Mouse (Mus musculus): ENCODE results near the gene Ipo9. TPM values are rescaled to one million over a fixed set of nuclear protein-coding genes. Genes with fewer than 3 reads are reported as not detected.
"Not testable (repeated sequence)": the region's sequence is repeated elsewhere in the genome, so short reads cannot be mapped to it uniquely, and the experiment has no call there.

Gene Ipo9
- polyA plus RNA-seq, 1 experiment from 2014 or later = 164 TPM

GRCm38 (mm10) chr1:135426645-135427044 is 3.7 kb downstream of the Ipo9 start:
- Histone ChIP-seq H3K9ac (no peak overlapping the region), H3K9me3 (replicated peaks) (no peaks in the 10 kb centered on the region), H3K4me1 (peaks cover 33% of the 10 kb centered on the region), H3K36me3 (peaks cover 33% of the 10 kb centered on the region), H3K27ac (no peak overlapping the region), H3K4me3 (no peak overlapping the region), H3K27me3 (no peaks in the 10 kb centered on the region), H3K4me2 (replicated peaks) (no peak overlapping the region)
- WGBS = 93% methylated on average over 10 of the region's 10 CpGs
- no peak for ATAC-seq (ENCODE audit: low FRiP score)

- Histone ChIP-seq H3K27me3 (no peaks in the 10 kb centered on the region), H3K4me3 (no peak overlapping the region), H3K4me1 (peaks cover 10% of the 10 kb centered on the region), H3K4me2 (replicated peaks) (no peak overlapping the region), H3K36me3 (peaks cover 59% of the 10 kb centered on the region), H3K9me3 (replicated peaks) (no peaks in the 10 kb centered on the region), H3K27ac (no peak overlapping the region), H3K9ac (no peak overlapping the region)
- 94% methylated on average over 6 of the region's 6 CpGs for WGBS
- ATAC-seq (ENCODE audit: low FRiP score) = no peak
Observed at GRCm38 (mm10) chr1:135422772-135423171, 7.5 kb downstream of the Ipo9 start.

- no peaks in the 10 kb centered on the region for H3K4me1 ChIP-seq
- peaks cover 89% of the 10 kb centered on the region for H3K36me3 ChIP-seq
- no peak overlapping the region for H3K27ac ChIP-seq
- H3K9me3 ChIP-seq (replicated peaks) = no peaks in the 10 kb centered on the region
- H3K4me2 ChIP-seq (replicated peaks) = no peak overlapping the region
- H3K4me3 ChIP-seq = no peak overlapping the region
- ATAC-seq (ENCODE audit: low FRiP score) = no peak
- no peaks in the 10 kb centered on the region for H3K27me3 ChIP-seq
- no peak overlapping the region for H3K9ac ChIP-seq
Observed at GRCm38 (mm10) chr1:135413996-135414395, 16.3 kb downstream of the Ipo9 start.

- H3K4me3 ChIP-seq = no peak overlapping the region
- H3K9me3 ChIP-seq (replicated peaks) = no peaks in the 10 kb centered on the region
- H3K27ac ChIP-seq = no peak overlapping the region
- H3K9ac ChIP-seq = no peak overlapping the region
- no peak overlapping the region for H3K4me2 ChIP-seq (replicated peaks)
- 86% methylated on average over 4 of the region's 4 CpGs for WGBS
- peaks cover 87% of the 10 kb centered on the region for H3K36me3 ChIP-seq
- H3K4me1 ChIP-seq = no peaks in the 10 kb centered on the region
- H3K27me3 ChIP-seq = no peaks in the 10 kb centered on the region
- no peak for ATAC-seq (ENCODE audit: low FRiP score)
Observed at GRCm38 (mm10) chr1:135412130-135412529, 18.2 kb downstream of the Ipo9 start.

GRCm38 (mm10) chr1:135410967-135411366 is 19.3 kb downstream of the Ipo9 start:
- 89% methylated on average over 2 of the region's 2 CpGs for WGBS
- no peak for ATAC-seq (ENCODE audit: low FRiP score)
- H3K27me3 ChIP-seq = no peaks in the 10 kb centered on the region

GRCm38 (mm10) chr1:135408973-135409372 is 21.3 kb downstream of the Ipo9 start:
- Histone ChIP-seq H3K4me2 (replicated peaks) (no peak overlapping the region), H3K27ac (no peak overlapping the region), H3K27me3 (no peaks in the 10 kb centered on the region), H3K9me3 (replicated peaks) (no peaks in the 10 kb centered on the region), H3K4me3 (no peak overlapping the region), H3K36me3 (peaks cover 85% of the 10 kb centered on the region), H3K4me1 (no peaks in the 10 kb centered on the region), H3K9ac (no peak overlapping the region)
- 98% methylated on average over 4 of the region's 4 CpGs for WGBS
- ATAC-seq (ENCODE audit: low FRiP score) = no peak

More at GRCm38 (mm10) chr1:135410967-135411366, 19.3 kb downstream of the Ipo9 start:
- no peak overlapping the region for H3K9ac ChIP-seq
- no peaks in the 10 kb centered on the region for H3K9me3 ChIP-seq (replicated peaks)
- no peak overlapping the region for H3K4me2 ChIP-seq (replicated peaks)
- no peak overlapping the region for H3K27ac ChIP-seq
- H3K4me1 ChIP-seq = no peaks in the 10 kb centered on the region
- no peak overlapping the region for H3K4me3 ChIP-seq
- H3K36me3 ChIP-seq = peaks cover 86% of the 10 kb centered on the region

GRCm38 (mm10) chr1:135405356-135405755 is 24.9 kb downstream of the Ipo9 start:
- Histone ChIP-seq H3K27me3 (no peaks in the 10 kb centered on the region), H3K36me3 (peaks cover 91% of the 10 kb centered on the region), H3K27ac (no peak overlapping the region), H3K4me3 (no peak overlapping the region), H3K9ac (no peak overlapping the region), H3K9me3 (replicated peaks) (no peaks in the 10 kb centered on the region), H3K4me1 (no peaks in the 10 kb centered on the region), H3K4me2 (replicated peaks) (no peak overlapping the region)
- 90% methylated on average over 7 of the region's 7 CpGs for WGBS
- ATAC-seq (ENCODE audit: low FRiP score) = no peak

- H3K9ac ChIP-seq = no peak overlapping the region
- no peak overlapping the region for H3K27ac ChIP-seq
- 94% methylated on average over 3 of the region's 3 CpGs for WGBS
- H3K27me3 ChIP-seq = no peaks in the 10 kb centered on the region
- peaks cover 90% of the 10 kb centered on the region for H3K36me3 ChIP-seq
- H3K4me2 ChIP-seq (replicated peaks) = no peak overlapping the region
- no peaks in the 10 kb centered on the region for H3K4me1 ChIP-seq
- no peak overlapping the region for H3K4me3 ChIP-seq
- no peaks in the 10 kb centered on the region for H3K9me3 ChIP-seq (replicated peaks)
- ATAC-seq (ENCODE audit: low FRiP score) = no peak
Observed at GRCm38 (mm10) chr1:135401452-135402110, 28.7 kb downstream of the Ipo9 start.

- no peak for ATAC-seq (ENCODE audit: low FRiP score)
- no peaks in the 10 kb centered on the region for H3K9me3 ChIP-seq (replicated peaks)
- 96% methylated on average over 5 of the region's 5 CpGs for WGBS
- no peak overlapping the region for H3K27ac ChIP-seq
- no peak overlapping the region for H3K4me2 ChIP-seq (replicated peaks)
- no peak overlapping the region for H3K4me3 ChIP-seq
- no peak overlapping the region for H3K9ac ChIP-seq
- peaks cover 86% of the 10 kb centered on the region for H3K36me3 ChIP-seq
- no peaks in the 10 kb centered on the region for H3K27me3 ChIP-seq
- H3K4me1 ChIP-seq = no peaks in the 10 kb centered on the region
Observed at GRCm38 (mm10) chr1:135399466-135399865, 30.8 kb downstream of the Ipo9 start.

- Histone ChIP-seq H3K4me2 (replicated peaks) (no peak overlapping the region), H3K4me1 (no peaks in the 10 kb centered on the region; the same call in 1 of the 2 replicates), H3K9me3 (replicated peaks) (no peaks in the 10 kb centered on the region), H3K27ac (no peak overlapping the region), H3K9ac (no peak overlapping the region), H3K27me3 (no peaks in the 10 kb centered on the region), H3K36me3 (peaks cover 79% of the 10 kb centered on the region), H3K4me3 (no peak overlapping the region)
- WGBS = 98% methylated on average over 9 of the region's 9 CpGs
- ATAC-seq (ENCODE audit: low FRiP score) = no peak
Observed at GRCm38 (mm10) chr1:135385161-135385560, 45.1 kb downstream of the Ipo9 start.

GRCm38 (mm10) chr1:135384171-135384570 is 46.1 kb downstream of the Ipo9 start:
- ATAC-seq (ENCODE audit: low FRiP score) = no peak
- no peak overlapping the region for H3K4me3 ChIP-seq
- H3K9me3 ChIP-seq (replicated peaks) = no peaks in the 10 kb centered on the region
- H3K4me2 ChIP-seq (replicated peaks) = no peak overlapping the region
- no peaks in the 10 kb centered on the region; the same call in 1 of the 2 replicates for H3K4me1 ChIP-seq
- H3K27ac ChIP-seq = no peak overlapping the region
- no peaks in the 10 kb centered on the region for H3K27me3 ChIP-seq
- H3K9ac ChIP-seq = no peak overlapping the region
- peaks cover 71% of the 10 kb centered on the region for H3K36me3 ChIP-seq
- WGBS = 98% methylated on average over 5 of the region's 5 CpGs

GRCm38 (mm10) chr1:135381560-135381959 is 48.7 kb downstream of the Ipo9 start:
- H3K9ac ChIP-seq; H3K27me3 ChIP-seq; ATAC-seq (ENCODE audit: low FRiP score); H3K4me3 ChIP-seq; H3K4me2 ChIP-seq (replicated peaks); H3K9me3 ChIP-seq (replicated peaks); H3K27ac ChIP-seq; H3K4me1 ChIP-seq: not testable (repeated sequence)
- WGBS = 58% methylated on average over 6 of the region's 6 CpGs
- H3K36me3 ChIP-seq = peaks cover 46% of the 10 kb centered on the region

All from hindbrain, embryonic 12.5 days (tissue).